Mouse (Mus musculus): ENCODE results near the gene Ryk.

GRCm38 (mm10) chr9:102944891-102945290 is 110.2 kb downstream of the Ryk start:
- TF ChIP-seq CTCF (IDR thresholded peaks at IDR 0.05; ENCODE audit: extremely low read depth, insufficient read depth, insufficient read length, insufficient replicate concordance) (no peak), POLR2A (IDR thresholded peaks at IDR 0.05; ENCODE audit: low read depth, low read length) (no peak)

All from spleen, adult 2 months (tissue).